Mouse (Mus musculus) MEL (cell line): ENCODE data around the gene Lbp. TPM values are rescaled to one million over a fixed set of nuclear protein-coding genes. Genes with fewer than 3 reads are reported as not detected.

ENCODE experiments used
- DNase-seq: peaks from one replicate; pipeline ENCODE4 v3.0.0; 2011; ENCODE audit warnings: low read depth, low spot score
- H3K27ac ChIP-seq: 2 replicates; pipeline ENCODE4 v1.5.1; 2012; ENCODE audit warnings: low read depth, mild to moderate bottlenecking, control low read depth, low read length, moderate library complexity; ENCODE audit not compliant: control insufficient read depth
- H3K27me3 ChIP-seq, 2 experiments: fragments of 150-350 bp in 1 of 2; sonication (generic) in 1 of 2; 2 replicates each; pipeline ENCODE4 v1.6.1; 2012; ENCODE audit warnings: low read length in 2 of 2, mild to moderate bottlenecking in 2 of 2, improper control_type of control experiment in 1 of 2, moderate library complexity in 1 of 2; ENCODE audit not compliant: insufficient read depth in 2 of 2, control insufficient read depth in 1 of 2
- H3K36me3 ChIP-seq, 2 experiments: 2 replicates each; pipeline ENCODE4 v1.6.1; 2012 to 2014; ENCODE audit warnings: low read length in 2 of 2, improper control_type of control experiment in 1 of 2, inconsistent platforms in 1 of 2, mild to moderate bottlenecking in 1 of 2; ENCODE audit not compliant: insufficient read depth in 2 of 2, control insufficient read depth in 1 of 2
- H3K4me1 ChIP-seq, 2 experiments: fragments of 150-350 bp in 1 of 2; sonication (generic) in 1 of 2; 2 replicates each; pipeline ENCODE4 v1.6.1; 2012; ENCODE audit warnings: low read length in 2 of 2, improper control_type of control experiment in 1 of 2, mild to moderate bottlenecking in 1 of 2; ENCODE audit not compliant: insufficient read depth in 2 of 2, control insufficient read depth in 1 of 2
- H3K4me3 ChIP-seq, 2 experiments: fragments of 150-350 bp in 1 of 2; sonication (generic) in 1 of 2; 2 replicates each; pipeline ENCODE4 v1.5.1; 2012; ENCODE audit warnings: low read depth in 2 of 2, low read length in 2 of 2, mild to moderate bottlenecking in 2 of 2, moderate library complexity in 2 of 2, control low read depth in 1 of 2, improper control_type of control experiment in 1 of 2; ENCODE audit not compliant: control insufficient read depth in 1 of 2, insufficient read depth in 1 of 2
- H3K79me2 ChIP-seq: 2 replicates; pipeline ENCODE4 v1.6.1; 2012; ENCODE audit warnings: mild to moderate bottlenecking, low read length, moderate library complexity; ENCODE audit not compliant: control insufficient read depth, poor library complexity, insufficient read depth
- H3K9ac ChIP-seq: 2 replicates; pipeline ENCODE4 v1.6.1; 2012; ENCODE audit warnings: low read depth, mild to moderate bottlenecking, control low read depth, low read length, moderate library complexity; ENCODE audit not compliant: control insufficient read depth, poor library complexity, severe bottlenecking
- H3K9me3 ChIP-seq: fragments of 150-350 bp; sonication (generic); replicated peaks from 2 replicates; pipeline ENCODE4 v1.6.1; 2012; ENCODE audit warnings: mild to moderate bottlenecking, low read length, improper control_type of control experiment, moderate library complexity; ENCODE audit not compliant: insufficient read depth
- BHLHE40 ChIP-seq: IDR thresholded peaks from 2 replicates; pipeline ENCODE4 v1.6.1; 2012; ENCODE audit warnings: low read depth, mild to moderate bottlenecking, inconsistent platforms, low read length, improper control_type of control experiment, borderline replicate concordance
- CHD2 ChIP-seq: IDR thresholded peaks from 2 replicates; pipeline ENCODE4 v1.6.1; 2011; ENCODE audit warnings: low read length, improper control_type of control experiment
- ETS1 ChIP-seq: IDR thresholded peaks from 2 replicates; pipeline ENCODE4 v1.6.1; 2012; ENCODE audit warnings: low read depth, mild to moderate bottlenecking, inconsistent platforms, low read length, improper control_type of control experiment, moderate library complexity
- GABPA ChIP-seq: IDR thresholded peaks from 2 replicates; pipeline ENCODE4 v1.6.1; 2012; ENCODE audit warnings: low read depth, mild to moderate bottlenecking, inconsistent platforms, low read length, improper control_type of control experiment, moderate library complexity
- GATA1 ChIP-seq: IDR thresholded peaks from 2 replicates; pipeline ENCODE4 v1.6.1; 2011; ENCODE audit warnings: low read depth, low read length, improper control_type of control experiment
- HCFC1 ChIP-seq: IDR thresholded peaks from 2 replicates; pipeline ENCODE4 v1.6.1; 2012; ENCODE audit warnings: low read depth, mild to moderate bottlenecking, inconsistent platforms, low read length, improper control_type of control experiment, moderate library complexity
- KAT2A ChIP-seq: conservative IDR thresholded peaks from 2 replicates; pipeline ENCODE4 v1.6.1; 2012; ENCODE audit warnings: low read depth, low read length, improper control_type of control experiment, inconsistent platforms
- MAFK ChIP-seq: IDR thresholded peaks from 2 replicates; pipeline ENCODE4 v1.6.1; 2011; ENCODE audit warnings: low read depth, mild to moderate bottlenecking, low read length, improper control_type of control experiment, borderline replicate concordance
- MEF2A ChIP-seq: IDR thresholded peaks from 2 replicates; pipeline ENCODE4 v1.6.1; 2014; ENCODE audit warnings: low read depth, mild to moderate bottlenecking, inconsistent platforms, low read length, improper control_type of control experiment; ENCODE audit not compliant: poor library complexity, insufficient replicate concordance, severe bottlenecking; ENCODE audit errors: extremely low read depth
- MXI1 ChIP-seq: IDR thresholded peaks from 2 replicates; pipeline ENCODE4 v1.6.1; 2011; ENCODE audit warnings: mild to moderate bottlenecking, low read depth, low read length, improper control_type of control experiment
- MYB ChIP-seq: IDR thresholded peaks from 2 replicates; pipeline ENCODE4 v1.6.1; 2011; ENCODE audit warnings: mild to moderate bottlenecking, low read depth, low read length, improper control_type of control experiment
- MYC ChIP-seq: IDR thresholded peaks from 2 replicates; pipeline ENCODE4 v1.6.1; 2011; ENCODE audit warnings: low read depth, mild to moderate bottlenecking, low read length, improper control_type of control experiment, moderate library complexity
- NRF1 ChIP-seq: IDR thresholded peaks from 2 replicates; pipeline ENCODE4 v1.6.1; 2014; ENCODE audit warnings: low read depth, mild to moderate bottlenecking, inconsistent platforms, low read length, improper control_type of control experiment, moderate library complexity; ENCODE audit not compliant: poor library complexity, insufficient read depth, severe bottlenecking
- POLR2AphosphoS2 ChIP-seq: IDR thresholded peaks from 2 replicates; pipeline ENCODE4 v1.6.1; 2011; ENCODE audit warnings: low read length, improper control_type of control experiment
- RCOR1 ChIP-seq: IDR thresholded peaks from 2 replicates; pipeline ENCODE4 v1.6.1; 2012; ENCODE audit warnings: low read depth, mild to moderate bottlenecking, inconsistent platforms, low read length, improper control_type of control experiment
- SIN3A ChIP-seq: IDR thresholded peaks from 2 replicates; pipeline ENCODE4 v1.6.1; 2012; ENCODE audit warnings: low read length, improper control_type of control experiment, inconsistent platforms
- SMC3 ChIP-seq: IDR thresholded peaks from 2 replicates; pipeline ENCODE4 v1.6.1; 2011; ENCODE audit warnings: low read depth, low read length, improper control_type of control experiment
- TAL1 ChIP-seq: IDR thresholded peaks from 2 replicates; pipeline ENCODE4 v1.6.1; 2012; ENCODE audit warnings: mild to moderate bottlenecking, inconsistent platforms, low read length, moderate library complexity, mixed read lengths
- TCF12 ChIP-seq: IDR thresholded peaks from 2 replicates; pipeline ENCODE4 v1.6.1; 2014; ENCODE audit warnings: low read depth, mild to moderate bottlenecking, inconsistent platforms, low read length, improper control_type of control experiment, moderate library complexity
- USF1 ChIP-seq: IDR thresholded peaks from 2 replicates; pipeline ENCODE4 v1.6.1; 2014; ENCODE audit warnings: low read depth, mild to moderate bottlenecking, inconsistent platforms, low read length, improper control_type of control experiment, moderate library complexity
- ZMIZ1 ChIP-seq: IDR thresholded peaks from 2 replicates; pipeline ENCODE4 v1.6.1; 2012; ENCODE audit warnings: low read depth, mild to moderate bottlenecking, inconsistent platforms, low read length, improper control_type of control experiment, moderate library complexity
- polyA plus RNA-seq, 2 experiments: library from polyadenylated mRNA; stranded (reverse) in 1 of 2; unstranded in 1 of 2; fragments of >175 nt in 1 of 2; fragments of >200 nt in 1 of 2; gene quantifications; 2 replicates each; pipeline versions ENCODE4 v1.2.1 to v1.2.4; 2012; ENCODE audit warnings: low replicate concordance in 2 of 2, low read depth in 1 of 2; ENCODE audit not compliant: insufficient read length in 2 of 2, insufficient read depth in 1 of 2, missing spikeins in 1 of 2
- total RNA-seq: library from RNA; depleted of rRNA; stranded (reverse); fragments of 300-350 nt; gene quantifications from 2 replicates; pipeline ENCODE4 v1.2.3, GENCODE M21; 2012

The Lbp gene
- total and polyA plus RNA-seq, 3 experiments: not detected

DNA sequence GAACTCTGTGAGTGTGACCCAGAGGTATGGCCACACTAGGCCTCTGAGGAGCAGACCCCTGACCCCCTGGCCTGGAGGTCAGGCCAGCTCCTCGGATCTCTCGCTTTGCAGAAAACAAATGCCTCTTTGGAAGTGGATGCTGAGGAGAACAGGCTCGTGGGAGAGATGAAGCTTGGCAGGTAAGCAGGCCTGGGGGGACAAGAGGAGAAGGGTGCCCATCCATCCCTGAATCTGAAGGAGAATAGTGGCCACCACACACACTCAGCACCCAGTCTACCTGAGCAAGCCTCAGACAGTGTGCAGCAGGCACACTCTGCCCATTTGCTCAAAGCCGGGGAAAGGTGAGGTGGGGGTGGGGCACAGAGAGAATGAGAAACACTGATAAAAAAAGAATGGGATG lies 30.5 kb upstream of the Lbp start:
- no peaks in the 10 kb centered on the region for H3K27me3 ChIP-seq

DNA sequence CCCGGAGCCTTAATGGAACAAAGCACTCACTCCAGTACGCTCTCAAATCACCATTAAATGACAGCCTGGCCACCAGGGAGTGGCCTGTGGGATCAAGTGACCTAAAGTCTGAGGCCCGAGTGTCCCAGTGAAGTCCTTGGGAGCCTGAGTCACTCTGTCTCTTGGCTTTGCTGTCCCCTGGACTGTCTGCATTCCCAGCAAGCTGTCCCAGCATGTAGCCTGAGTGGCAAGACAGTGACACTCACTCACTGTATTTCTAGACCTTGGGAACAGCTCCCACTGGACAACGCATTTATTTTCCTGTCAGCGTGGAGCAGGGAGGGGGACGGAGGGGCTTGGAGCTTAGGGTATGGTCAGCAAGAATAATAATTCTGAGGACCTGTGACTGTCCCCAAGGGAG lies 29.8 kb upstream of the Lbp start:
- Histone ChIP-seq H3K27me3 (no peaks in the 10 kb centered on the region), H3K9me3 (no peaks in the 10 kb centered on the region), H3K4me1 (no peaks in the 10 kb centered on the region), H3K27ac (no peak overlapping the region), H3K79me2 (no peaks in the 10 kb centered on the region), H3K36me3 (no peaks in the 10 kb centered on the region), H3K4me3 (no peak overlapping the region), H3K9ac (no peak overlapping the region)
- no peak for TF ChIP-seq MYC
- no peak for TF ChIP-seq KAT2A
- no peak for TF ChIP-seq MAFK
- TF ChIP-seq GABPA: no peak
- no peak for TF ChIP-seq ETS1
- no peak for TF ChIP-seq MYB
- TF ChIP-seq TAL1: no peak
- TF ChIP-seq MEF2A: no peak
- TF ChIP-seq MXI1: no peak
- no peak for TF ChIP-seq RCOR1
- TF ChIP-seq GATA1: no peak
- TF ChIP-seq CHD2: no peak
- DNase-seq: no peak

More for the DNA sequence above, 30.5 kb upstream of the Lbp start:
- Histone ChIP-seq H3K27ac (no peak overlapping the region), H3K36me3 (no peaks in the 10 kb centered on the region), H3K9ac (no peak overlapping the region), H3K9me3 (no peaks in the 10 kb centered on the region), H3K4me3 (no peak overlapping the region), H3K79me2 (no peaks in the 10 kb centered on the region), H3K4me1 (no peaks in the 10 kb centered on the region)
- no peak for DNase-seq
- TF ChIP-seq BHLHE40: no peak
- no peak for TF ChIP-seq ZMIZ1
- TF ChIP-seq SMC3: no peak
- no peak for TF ChIP-seq POLR2AphosphoS2
- TF ChIP-seq RCOR1: no peak
- TF ChIP-seq SIN3A: no peak
- TF ChIP-seq USF1: no peak
- TF ChIP-seq HCFC1: no peak
- no peak for TF ChIP-seq NRF1
- TF ChIP-seq TCF12: no peak
- no peak for TF ChIP-seq CHD2
